15 mouse cellular contexts compared by ENCODE assay signal in the genomic region with DNA sequence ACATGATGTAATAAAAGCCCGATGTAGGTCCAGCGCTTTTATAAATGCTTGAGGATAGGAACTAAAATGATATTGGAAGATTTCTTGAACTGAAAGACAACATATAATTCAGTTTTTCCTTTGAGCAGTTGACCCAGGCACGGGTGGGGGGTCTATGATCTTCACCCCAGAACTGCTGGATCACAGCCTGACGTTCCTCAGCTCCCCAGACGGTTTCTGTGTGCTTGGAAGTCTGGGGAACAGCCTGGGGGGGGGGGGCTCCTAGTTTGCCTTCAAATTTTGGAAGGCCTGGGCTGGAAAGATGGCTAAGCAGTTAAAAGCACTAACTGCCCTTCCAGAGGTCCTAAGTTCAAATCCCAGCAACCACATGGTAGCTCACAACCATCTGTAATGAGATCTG.
A peak's percentile ranks its signal among the peaks of the same experiment; 100 is the strongest.
DNase-seq lines count a peak whose midpoint lies in the region; ATAC-seq and TF ChIP-seq lines count a peak whose summit lies in the region.
"Had no signal": no experiment of that assay in that cellular context is flagged by ENCODE, and none has a peak within 500 bp of the region (broad histone marks: within the 10 kb centered on the region; RNA-seq: fewer than 3 reads in every experiment).

No protein-coding gene starts in this region.

- ATAC-seq in embryonic facial prominence, embryonic 15.5 days (ENCODE audit: insufficient number of reproducible peaks, low FRiP score, low TSS enrichment, low read depth): no peak
- ATAC-seq in erythroid progenitor cell, adult 5-6 weeks (replicated peaks; ENCODE audit: low FRiP score, poor library complexity, severe bottlenecking): no peak

- intact Hi-C loops in heart, adult 2 months (cut with DNase I): loop anchor here (1.0 to 10.0 kb wide), 3 partner anchors 125 to 526 kb away; no protein-coding TSS in a partner anchor

- H3K4me3 ChIP-seq in heart, adult 2 months: no peak overlapping the region
- no peak overlapping the region for H3K4me3 ChIP-seq in layer of hippocampus, adult 2 months
- no peak overlapping the region for H3K4me3 ChIP-seq in CH12.LX (replicated peaks in 1 of 3; ENCODE audit: low read depth in 2 of 3, low read length in 2 of 3, poor library complexity in 1 of 3)
- H3K4me3 ChIP-seq in embryonic facial prominence, embryonic 15.5 days (replicated peaks): no peak overlapping the region
- H3K4me3 ChIP-seq: erythroblast, embryonic 14.5 days; liver, embryonic 12.5 days had no signal

- dilution Hi-C loops in CH12.LX (cut with MboI; ENCODE audit: extremely low pct_ligation_motif_present, extremely low pct_unique_long_range_greater_than_20kb, low sequenced_read_pairs): no loop called here

- in situ Hi-C loops in CH12.LX (cut with MboI; ENCODE audit: low pct_ligation_motif_present, low pct_unique_long_range_greater_than_20kb, low sequenced_read_pairs): loop anchor here (10.0 kb wide), 1 partner anchor 266 kb away; no protein-coding TSS in a partner anchor

- WGBS in heart, adult 2 months: 67% methylated on average over 5 of the region's 5 CpGs
- WGBS in embryonic facial prominence, embryonic 15.5 days: 57% methylated on average over 5 of the region's 5 CpGs

- TF ChIP-seq RAD21 in CH12.LX (IDR thresholded peaks at IDR 0.05; ENCODE audit: low read depth, low read length): no peak

- DNase-seq in heart, adult 11 months: peak; percentile 68
- DNase-seq in heart, adult 2 months: no peak
- DNase-seq in layer of hippocampus, adult 2 months (ENCODE audit: low spot score in 2 of 2): no peak
- DNase-seq in layer of hippocampus, postnatal 36 days: no peak
- no peak for DNase-seq in CH12.LX (ENCODE audit: extremely low read depth)

- peaks cover 7% of the 10 kb centered on the region; the same call in 1 of the 2 replicates for H3K4me1 ChIP-seq in heart, adult 2 months (ENCODE audit: control insufficient read depth, insufficient read depth, low read length)
- peaks cover 6 to 23% of the 10 kb centered on the region in 2 experiments for H3K4me1 ChIP-seq in CH12.LX (ENCODE audit: control insufficient read depth in 1 of 2, insufficient read depth in 2 of 2)
- H3K4me1 ChIP-seq in embryonic facial prominence, embryonic 15.5 days: peaks cover 14% of the 10 kb centered on the region; the same call in 1 of the 2 replicates
- H3K4me1 ChIP-seq: liver, embryonic 12.5 days had no signal

- H3K9me3 ChIP-seq in CH12.LX (replicated peaks; ENCODE audit: low read length): no peaks in the 10 kb centered on the region
- no peaks in the 10 kb centered on the region for H3K9me3 ChIP-seq in embryonic facial prominence, embryonic 15.5 days (replicated peaks)
- H3K9me3 ChIP-seq: embryonic facial prominence, embryonic 12.5 days; forebrain, embryonic 12.5 days; heart, embryonic 13.5 days; limb, embryonic 12.5 days; liver, embryonic 12.5 days had no signal

- TF ChIP-seq CTCF in heart, adult 2 months (IDR thresholded peaks at IDR 0.05): no peak
- no peak for TF ChIP-seq CTCF in layer of hippocampus, adult 2 months (conservative IDR thresholded peaks at IDR 0.05)
- no peak for TF ChIP-seq CTCF in CH12.LX (conservative IDR thresholded peaks at IDR 0.05 in 1 of 2, IDR thresholded peaks at IDR 0.05 in 1 of 2; ENCODE audit: low read depth in 2 of 2, low read length in 2 of 2)

- H3K27me3 ChIP-seq in heart, adult 2 months (ENCODE audit: control insufficient read depth, insufficient read depth, low read length): no peaks in the 10 kb centered on the region
- H3K27me3 ChIP-seq in CH12.LX (replicated peaks): peaks cover 2% of the 10 kb centered on the region
- H3K27me3 ChIP-seq in embryonic facial prominence, embryonic 15.5 days: no peaks in the 10 kb centered on the region
- H3K27me3 ChIP-seq: embryonic facial prominence, embryonic 12.5 days; forebrain, embryonic 12.5 days; heart, embryonic 13.5 days; limb, embryonic 12.5 days; liver, embryonic 12.5 days had no signal

- peak overlapping the region; percentile 48; the same call in 1 of the 2 replicates for H3K4me2 ChIP-seq in CH12.LX (ENCODE audit: insufficient read depth, low read depth, poor library complexity, severe bottlenecking)
- H3K4me2 ChIP-seq in embryonic facial prominence, embryonic 15.5 days (replicated peaks): no peak overlapping the region

- TF ChIP-seq POLR2A in heart, adult 2 months (IDR thresholded peaks at IDR 0.05; ENCODE audit: insufficient read depth, low read depth, low read length): no peak
- TF ChIP-seq POLR2A in CH12.LX (IDR thresholded peaks at IDR 0.05; ENCODE audit: low read depth, low read length): no peak

- no peaks in the 10 kb centered on the region for H3K79me2 ChIP-seq in heart, adult 2 months (replicated peaks; ENCODE audit: control insufficient read depth, insufficient read depth, low read length)
- H3K79me2 ChIP-seq in CH12.LX (replicated peaks; ENCODE audit: control insufficient read depth, extremely low read depth, insufficient read depth, poor library complexity, severe bottlenecking): no peaks in the 10 kb centered on the region

- no peaks in the 10 kb centered on the region for H3K36me3 ChIP-seq in heart, adult 2 months (ENCODE audit: control insufficient read depth, insufficient read depth, low read length)
- no peaks in the 10 kb centered on the region for H3K36me3 ChIP-seq in CH12.LX (replicated peaks in 1 of 2; ENCODE audit: control insufficient read depth in 1 of 2, insufficient read depth in 1 of 2, low read length in 1 of 2)
- H3K36me3 ChIP-seq in embryonic facial prominence, embryonic 15.5 days: no peaks in the 10 kb centered on the region
- H3K36me3 ChIP-seq: embryonic facial prominence, embryonic 12.5 days; forebrain, embryonic 12.5 days; heart, embryonic 13.5 days; limb, embryonic 12.5 days; liver, embryonic 12.5 days had no signal

- H3K27ac ChIP-seq in heart, adult 2 months: no peak overlapping the region
- peak overlapping the region; percentile 92 for H3K27ac ChIP-seq in layer of hippocampus, adult 2 months
- H3K27ac ChIP-seq in CH12.LX (ENCODE audit: insufficient read depth, low read depth): no peak overlapping the region
- H3K27ac ChIP-seq in embryonic facial prominence, embryonic 15.5 days (replicated peaks): 0 out of 2 replicates have a peak overlapping the region, but pooled peaks have one; percentile 84
- H3K27ac ChIP-seq: forebrain, embryonic 12.5 days; liver, embryonic 12.5 days had no signal

- no peak overlapping the region for H3K9ac ChIP-seq in heart, adult 2 months (ENCODE audit: low read depth, low read length)
- no peak overlapping the region for H3K9ac ChIP-seq in CH12.LX (ENCODE audit: insufficient read depth, low read depth)
- H3K9ac ChIP-seq in embryonic facial prominence, embryonic 15.5 days: no peak overlapping the region
- H3K9ac ChIP-seq: embryonic facial prominence, embryonic 12.5 days; forebrain, embryonic 12.5 days; forebrain, postnatal 0 days; heart, embryonic 13.5 days; limb, embryonic 12.5 days; liver, embryonic 12.5 days; liver, postnatal 0 days had no signal

- no peak for TF ChIP-seq EP300 in heart, adult 2 months (IDR thresholded peaks at IDR 0.05; ENCODE audit: insufficient read depth, low read depth, low read length)
- no peak for TF ChIP-seq EP300 in CH12.LX (IDR thresholded peaks at IDR 0.05; ENCODE audit: low read length)

TF ChIP-seq in CH12.LX, 34 proteins besides CTCF, POLR2A, EP300 and RAD21:
- TF ChIP-seq IRF4 (IDR thresholded peaks at IDR 0.05; ENCODE audit: low read depth, low read length) (no peak), MXI1 (IDR thresholded peaks at IDR 0.05; ENCODE audit: low read depth, low read length) (no peak), SMC3 (IDR thresholded peaks at IDR 0.05; ENCODE audit: low read depth, low read length) (no peak), MYC (IDR thresholded peaks at IDR 0.05; ENCODE audit: low read depth, low read length) (no peak), E2F4 (IDR thresholded peaks at IDR 0.05; ENCODE audit: insufficient replicate concordance, low read depth, low read length) (no peak), TBP (conservative IDR thresholded peaks at IDR 0.05; ENCODE audit: low read depth, low read length) (no peak), CHD1 (IDR thresholded peaks at IDR 0.05; ENCODE audit: low read depth, low read length) (no peak), SIN3A (IDR thresholded peaks at IDR 0.05; ENCODE audit: low read length) (no peak), CHD2 (IDR thresholded peaks at IDR 0.05; ENCODE audit: low read length) (no peak), ZKSCAN1 (IDR thresholded peaks at IDR 0.05; ENCODE audit: borderline replicate concordance, low read depth, low read length) (no peak), MEF2A (IDR thresholded peaks at IDR 0.05; ENCODE audit: borderline replicate concordance, low read depth, low read length) (no peak), MAFK (IDR thresholded peaks at IDR 0.05; ENCODE audit: insufficient replicate concordance, low read length) (no peak), ETS1 (conservative IDR thresholded peaks at IDR 0.05; ENCODE audit: low read depth, low read length) (no peak), GABPA (IDR thresholded peaks at IDR 0.05; ENCODE audit: insufficient replicate concordance, low read depth, low read length) (no peak), USF2 (conservative IDR thresholded peaks at IDR 0.05; ENCODE audit: low read depth, low read length) (no peak), PAX5 (IDR thresholded peaks at IDR 0.05; ENCODE audit: low read length) (no peak), ZMIZ1 (IDR thresholded peaks at IDR 0.05; ENCODE audit: low read depth, low read length) (no peak), MAZ (IDR thresholded peaks at IDR 0.05; ENCODE audit: low read depth, low read length) (no peak), NRF1 (IDR thresholded peaks at IDR 0.05; ENCODE audit: low read depth, low read length) (no peak)

Comparison
In these comparisons a context has a peak if more than half of its experiments do, and no peak if none do; other contexts are left out.
1. H3K27ac ChIP-seq: peak in layer of hippocampus, adult 2 months (single experiment) and embryonic facial prominence, embryonic 15.5 days (single experiment); none in heart, adult 2 months (single experiment) and CH12.LX (single experiment).